Mouse (Mus musculus) layer of hippocampus, adult 8-10 months (tissue): Measurements from ENCODE around the gene Ssty1. TPM values are rescaled to one million over a fixed set of nuclear protein-coding genes. Genes with fewer than 3 reads are reported as not detected.
"Not testable (repeated sequence)": the region's sequence is repeated elsewhere in the genome, so short reads cannot be mapped to it uniquely, and the experiment has no call there.

Source experiments
- DNase-seq, 2 experiments: peaks; one replicate each; pipeline ENCODE4 v3.0.0; 2022; ENCODE audit warnings: low spot score in 2 of 2
- total RNA-seq, 4 experiments: library from RNA; stranded (reverse); gene quantifications; 2 replicates each; pipeline ENCODE4 v1.2.4; 2022

The Ssty1 gene
- total RNA-seq, result not detected

GRCm38 (mm10) chrY:18088816-18089215 is at the start of gene Ssty1:
Gene Ssty1 (plus strand): TSS chrY:18089116.
- DNase-seq, result not testable (repeated sequence)

- DNase-seq, result not testable (repeated sequence)
Observed at GRCm38 (mm10) chrY:18061712-18062111, 27.2 kb upstream of the Ssty1 start, which contains the start of gene Gm21764. Gene Gm21764 (minus strand): TSS chrY:18061812.

Other genes starting within 250 kb of the Ssty1 start
- gene Gm21904, start 242.8 kb upstream of the Ssty1 start, total RNA-seq, result not detected
- not detected for gene Gm20772, start 214.4 kb upstream of the Ssty1 start, total RNA-seq
- gene Gm20831, start 214.4 kb upstream of the Ssty1 start, total RNA-seq, result not detected
- gene Srsy, start 151.8 kb upstream of the Ssty1 start, total RNA-seq, result not detected
- not detected for gene Gm21764, start 27.3 kb upstream of the Ssty1 start, total RNA-seq